Mouse (Mus musculus) kidney, postnatal 14 days (tissue): ENCODE results near the gene Haus2.
"Not testable (repeated sequence)": the region's sequence is repeated elsewhere in the genome, so short reads cannot be mapped to it uniquely, and the experiment has no call there.

Source experiments
- DNase-seq: peaks from one replicate; pipeline ENCODE4 v3.0.0; 2022; ENCODE audit warnings: mixed read lengths

Haus2 gene

GRCm38 (mm10) chr2:120608830-120609723 is at the start of gene Haus2, which contains the start of gene Lrrc57:
Gene Haus2, plus strand, starts transcription at chr2:120609383.
Gene Lrrc57, minus strand, starts transcription at chr2:120609520.
- peak; percentile 94 for DNase-seq

- DNase-seq: no peak
These were observed 47.7 kb upstream of the Haus2 start for GRCm38 (mm10) chr2:120561524-120561923.

- DNase-seq: no peak
These were observed 46.3 kb upstream of the Haus2 start for GRCm38 (mm10) chr2:120562859-120563234.

DNA sequence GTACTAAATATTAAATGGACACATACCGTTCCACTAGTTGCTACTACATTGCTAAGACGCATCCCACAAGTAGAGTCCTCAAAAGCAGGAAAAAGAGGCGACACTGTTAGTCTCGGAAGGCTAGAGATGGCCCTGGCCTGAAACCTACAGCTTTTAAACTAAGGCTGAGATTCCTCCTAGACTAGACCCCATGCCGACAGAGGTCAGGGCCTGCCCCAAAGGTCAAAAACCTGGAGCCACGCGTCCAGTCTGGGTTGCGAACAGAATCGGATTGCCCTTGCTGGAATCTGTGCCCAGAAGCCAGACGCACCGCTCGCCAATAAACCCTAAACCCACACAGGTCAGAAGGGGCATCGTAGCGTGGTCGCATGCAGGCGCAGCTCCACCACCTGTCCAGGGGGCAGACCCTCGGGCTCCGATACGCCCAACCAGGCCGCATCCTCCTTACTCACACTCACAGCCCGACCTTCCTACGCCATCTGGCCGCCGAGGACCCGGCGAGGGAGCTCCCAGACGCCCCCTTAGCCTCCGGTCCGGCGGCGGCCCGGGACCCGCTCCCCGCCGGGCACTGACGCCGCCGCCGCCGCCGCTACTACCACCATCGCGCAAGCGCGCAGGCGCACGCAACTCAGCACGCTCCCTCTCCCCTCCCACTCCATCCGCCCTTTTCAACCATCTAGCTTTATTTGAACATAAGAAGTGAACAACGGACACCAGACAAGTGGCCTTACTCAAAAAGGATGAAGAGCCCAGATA is 45.8 kb upstream of the Haus2 start, which contains the start of gene Zfp106:
Gene Zfp106, minus strand, starts transcription at position 609 of the 756 bp plus-strand sequence.
- DNase-seq: peak; percentile 93

DNA sequence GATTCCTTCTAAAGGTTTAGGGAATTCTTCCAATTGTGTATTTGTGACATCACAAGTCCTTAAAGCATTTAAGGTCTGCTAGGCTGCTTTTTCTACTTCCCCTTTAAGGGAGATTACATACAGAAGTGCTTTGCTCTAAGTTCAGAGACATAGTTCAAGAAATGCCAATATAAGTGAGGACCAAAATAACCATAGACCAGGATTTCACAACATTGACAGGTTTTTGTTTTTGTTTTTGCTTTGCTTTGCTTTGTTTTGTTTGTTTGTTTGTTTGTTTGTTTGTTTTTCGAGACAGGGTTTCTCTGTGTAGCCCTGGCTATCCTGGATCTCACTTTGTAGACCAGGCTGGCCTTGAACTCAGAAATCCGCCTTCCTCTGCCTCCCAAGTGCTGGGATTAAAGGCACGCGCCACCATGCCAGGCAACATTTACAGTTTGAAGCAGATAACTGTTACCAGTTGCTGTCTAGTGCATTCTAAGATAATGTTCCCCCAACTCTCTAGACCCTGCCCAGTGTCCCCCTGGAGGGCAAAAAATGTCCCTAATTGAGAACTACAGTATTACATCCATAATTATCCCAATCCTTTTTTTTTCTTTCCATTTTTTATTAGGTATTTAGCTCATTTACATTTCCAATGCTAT is 44.5 kb upstream of the Haus2 start:
- not testable (repeated sequence) for DNase-seq

DNA sequence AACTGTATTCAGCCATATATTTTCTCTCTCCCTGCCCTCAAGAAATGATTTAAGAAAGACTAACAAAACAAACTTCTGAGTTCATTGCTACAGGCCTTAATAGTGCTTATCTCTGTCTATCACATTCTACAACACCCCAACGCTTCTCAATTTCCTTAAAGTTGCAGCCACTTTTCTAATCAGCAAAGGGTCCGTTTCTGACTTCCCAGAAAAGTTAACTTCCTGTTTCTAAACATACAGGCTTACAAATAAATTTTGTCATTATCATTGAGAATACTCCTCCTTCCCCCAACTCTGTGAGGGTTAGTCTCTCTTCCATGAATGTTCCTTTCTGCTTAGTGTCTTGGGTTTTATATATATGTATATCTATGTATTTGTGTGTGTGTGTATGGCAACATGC is 43.8 kb upstream of the Haus2 start:
- DNase-seq: no peak

GRCm38 (mm10) chr2:120566886-120567797 is 42.0 kb upstream of the Haus2 start, which contains the start of gene Snap23:
Gene Snap23, plus strand, starts transcription at chr2:120567671.
- peak; percentile 98 for DNase-seq

- no peak for DNase-seq
These were observed 41.3 kb upstream of the Haus2 start for GRCm38 (mm10) chr2:120567798-120568320.

GRCm38 (mm10) chr2:120571081-120571480 is 38.1 kb upstream of the Haus2 start:
- DNase-seq: peak; percentile 48

DNA sequence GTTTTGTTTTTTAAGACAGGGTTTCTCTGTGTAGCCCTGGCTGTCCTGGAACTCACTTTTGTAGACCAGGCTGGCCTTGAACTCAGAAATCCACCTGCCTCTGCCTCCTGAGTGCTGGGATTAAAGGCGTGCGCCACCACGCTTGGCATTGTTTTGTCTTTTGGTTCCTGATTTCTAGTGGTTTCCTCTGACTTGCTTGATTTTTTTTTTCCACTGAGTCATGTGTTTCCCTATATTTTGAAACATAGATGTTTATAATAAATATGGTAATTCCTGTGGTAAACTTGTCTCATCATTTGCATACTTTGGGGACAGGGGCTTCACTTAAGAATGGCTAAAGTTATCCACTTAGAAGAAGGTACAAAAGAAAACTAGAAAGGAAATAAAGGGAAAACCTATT is 37.0 kb upstream of the Haus2 start:
- DNase-seq: not testable (repeated sequence)

GRCm38 (mm10) chr2:120575121-120575520 is 34.1 kb upstream of the Haus2 start:
- DNase-seq: no peak

GRCm38 (mm10) chr2:120575978-120576377 is 33.2 kb upstream of the Haus2 start:
- DNase-seq: no peak

GRCm38 (mm10) chr2:120577799-120578198 is 31.4 kb upstream of the Haus2 start:
- no peak for DNase-seq

DNA sequence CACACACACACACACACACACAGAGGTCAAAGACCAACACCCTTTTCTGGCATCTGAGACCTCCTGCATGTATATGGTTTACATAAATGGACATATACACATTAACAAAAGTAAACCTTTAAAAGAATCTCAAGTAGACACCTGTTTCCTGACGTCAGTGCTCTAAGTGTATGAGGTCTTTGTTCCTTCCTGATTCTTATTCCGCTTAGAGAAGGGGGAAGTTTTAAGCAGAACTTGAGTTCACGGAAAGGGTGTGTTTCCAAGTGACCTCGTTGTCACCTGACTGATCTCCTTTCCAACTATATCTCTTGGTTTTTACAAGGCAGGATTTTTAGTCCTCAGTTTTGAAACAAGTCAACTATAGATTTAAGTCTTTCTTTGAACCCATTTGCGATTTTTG is 30.9 kb upstream of the Haus2 start:
- no peak for DNase-seq

DNA sequence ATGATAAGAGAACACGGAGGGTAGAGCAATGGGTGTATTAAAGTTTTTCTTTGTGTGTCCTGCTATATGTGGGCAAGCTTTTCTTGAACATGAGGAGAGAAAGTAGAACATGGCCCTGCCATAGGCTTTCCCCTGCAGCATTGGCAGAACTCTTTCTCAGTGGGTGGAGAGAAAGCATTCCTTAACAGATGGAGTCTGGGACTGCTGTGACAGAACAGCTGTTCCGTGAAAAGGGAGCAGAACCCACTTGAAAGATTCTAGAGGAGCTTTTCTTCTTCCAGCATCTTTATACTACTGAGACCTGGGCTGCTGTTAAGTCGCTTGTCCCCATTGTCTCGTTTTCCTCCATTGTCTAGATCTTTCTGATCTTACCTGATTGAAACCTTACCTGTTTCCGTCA is 19.4 kb upstream of the Haus2 start:
- no peak for DNase-seq

GRCm38 (mm10) chr2:120592227-120592626 is 17.0 kb upstream of the Haus2 start:
- DNase-seq: peak; percentile 20

- no peak for DNase-seq
These were observed 11.4 kb upstream of the Haus2 start for GRCm38 (mm10) chr2:120597734-120598133.

DNA sequence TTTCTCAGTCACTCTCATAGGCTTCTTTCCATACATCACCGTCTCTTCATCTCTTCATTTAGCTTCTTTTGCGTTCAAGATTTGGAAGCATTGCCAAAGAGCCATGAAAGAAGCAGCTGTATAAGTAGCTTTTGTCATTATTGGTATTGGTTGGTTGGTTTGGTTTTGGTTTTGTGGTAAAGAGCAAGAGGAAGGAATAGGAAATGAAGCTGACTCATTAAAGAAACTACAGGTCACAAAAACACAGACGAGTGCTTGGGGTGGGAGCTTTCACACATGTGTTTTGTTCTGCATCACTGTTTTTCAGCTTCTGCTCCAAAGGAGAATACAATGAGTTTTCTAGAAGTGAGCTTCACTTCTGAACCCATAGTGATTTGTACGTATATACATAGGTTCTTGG is 9.7 kb upstream of the Haus2 start:
- DNase-seq: no peak

GRCm38 (mm10) chr2:120606021-120606690 is 3.0 kb upstream of the Haus2 start:
- no peak for DNase-seq

DNA sequence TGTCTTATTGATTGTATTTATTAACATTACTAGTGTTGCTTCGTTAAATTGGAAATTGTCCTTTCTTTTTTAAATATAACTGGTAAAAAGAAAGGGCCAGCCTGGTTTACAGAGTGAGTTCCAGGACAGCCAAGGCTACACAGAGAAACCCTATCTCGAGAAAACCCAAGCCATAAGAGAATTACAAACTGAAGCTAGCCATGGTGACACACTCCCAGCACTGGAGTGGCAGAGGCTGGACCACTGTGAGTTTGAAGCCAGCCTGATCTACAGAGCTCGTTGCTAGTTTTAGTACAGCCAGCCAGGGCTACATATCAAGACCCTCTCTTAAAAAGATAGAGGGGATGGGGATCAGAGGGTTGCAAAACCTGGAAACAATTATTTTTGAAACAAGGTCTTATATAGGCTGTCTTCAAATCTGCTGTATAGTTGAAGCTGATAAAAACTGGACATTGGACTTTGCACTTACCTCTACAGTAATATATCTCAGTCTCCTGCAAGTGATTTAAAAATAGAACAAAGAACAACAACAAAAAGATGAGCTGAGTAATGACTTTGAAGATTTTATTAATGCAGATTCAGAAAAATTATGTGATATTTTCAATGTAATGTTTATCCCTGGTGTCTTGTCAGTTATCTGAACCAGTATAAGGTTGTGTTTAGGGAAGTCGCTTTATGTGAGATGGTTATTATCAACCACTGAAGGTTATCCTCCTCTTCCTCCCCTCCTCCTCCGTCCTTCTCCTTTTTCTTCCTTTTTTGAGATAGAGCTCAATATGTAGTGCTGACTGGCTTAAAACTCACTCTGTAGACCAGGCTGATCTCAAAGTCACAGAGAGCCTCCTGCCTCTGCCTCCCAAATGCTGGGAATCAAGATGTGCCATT is 7.3 kb downstream of the Haus2 start:
- DNase-seq: no peak
